Mouse (Mus musculus) stomach, postnatal 0 days (tissue): ENCODE results near the gene Stra6. TPM values are rescaled to one million over a fixed set of nuclear protein-coding genes. Genes with fewer than 3 reads are reported as not detected.
A peak's percentile ranks its signal among the peaks of the same experiment; 100 is the strongest.

Experiments used
- ATAC-seq: fragments of 200-750 bp; cut with Nextera tagmentation; 2 replicates; pipeline ENCODE4 v1.8.0; 2017; ENCODE audit not compliant: low FRiP score, low TSS enrichment
- DNase-seq: peaks from one replicate; pipeline ENCODE4 v3.0.0-alpha.2; 2016; ENCODE audit warnings: low spot score
- H3K27ac ChIP-seq: fragments of 300-500 bp; sonication (generic); replicated peaks from 2 replicates; pipeline ENCODE4 v1.5.1; 2014; ENCODE audit warnings: mild to moderate bottlenecking, control low read depth
- H3K27me3 ChIP-seq: fragments of 300-500 bp; sonication (generic); 2 replicates; pipeline ENCODE4 v1.6.1; 2014; ENCODE audit warnings: low read length; ENCODE audit not compliant: control insufficient read depth, insufficient read depth
- H3K36me3 ChIP-seq: fragments of 300-500 bp; sonication (generic); 2 replicates; pipeline ENCODE4 v1.6.1; 2014; ENCODE audit warnings: low read length, mixed read lengths; ENCODE audit not compliant: control insufficient read depth, insufficient read depth
- H3K4me1 ChIP-seq: fragments of 300-500 bp; sonication (generic); replicated peaks from 2 replicates; pipeline ENCODE4 v1.6.1; 2014; ENCODE audit warnings: antibody characterized with exemption; ENCODE audit not compliant: control insufficient read depth, insufficient read depth
- H3K4me2 ChIP-seq: fragments of 300-500 bp; sonication (generic); replicated peaks from 2 replicates; pipeline ENCODE4 v1.6.1; 2014; ENCODE audit warnings: low read depth, mild to moderate bottlenecking, control low read depth, moderate library complexity
- H3K4me3 ChIP-seq: fragments of 300-500 bp; sonication (generic); 2 replicates; pipeline ENCODE4 v1.5.1; 2014; ENCODE audit warnings: low read depth, low read length, control low read depth
- H3K9ac ChIP-seq: fragments of 300-500 bp; sonication (generic); 2 replicates; pipeline ENCODE4 v1.6.1; 2014; ENCODE audit warnings: mild to moderate bottlenecking, low read length, control low read depth, mixed read lengths
- H3K9me3 ChIP-seq: fragments of 300-500 bp; sonication (generic); 2 replicates; pipeline ENCODE4 v1.6.1; 2016; ENCODE audit warnings: low read length; ENCODE audit not compliant: control insufficient read depth
- CTCF ChIP-seq: IDR thresholded peaks from 2 replicates; pipeline ENCODE4 v1.5.1; 2016; ENCODE audit warnings: antibody characterized with exemption, low read depth, mild to moderate bottlenecking, moderate library complexity
- EP300 ChIP-seq: optimal IDR thresholded peaks from 2 replicates; pipeline ENCODE3; 2016; ENCODE audit warnings: antibody characterized with exemption
- WGBS: fragments of 180-500 bp; shearing (Covaris S2); extraction: QIAGEN DNeasy Blood & Tissue Kit; methylation state at CpG from one replicate; pipeline ENCODE4 v1.1.7; 2014; 5-methylcytosine and 5-hydroxymethylcytosine counted together
- polyA plus RNA-seq: library from polyadenylated mRNA; unstranded; fragments of >200 nt; fragmentation: Nextera tagmentation; extraction: Ambion mirVana; gene quantifications from 2 replicates; pipeline ENCODE4 v1.2.1, GENCODE M21; 2015

Stra6 gene
- polyA plus RNA-seq, 1 experiment from 2014 or later, result 0.18 TPM

DNA sequence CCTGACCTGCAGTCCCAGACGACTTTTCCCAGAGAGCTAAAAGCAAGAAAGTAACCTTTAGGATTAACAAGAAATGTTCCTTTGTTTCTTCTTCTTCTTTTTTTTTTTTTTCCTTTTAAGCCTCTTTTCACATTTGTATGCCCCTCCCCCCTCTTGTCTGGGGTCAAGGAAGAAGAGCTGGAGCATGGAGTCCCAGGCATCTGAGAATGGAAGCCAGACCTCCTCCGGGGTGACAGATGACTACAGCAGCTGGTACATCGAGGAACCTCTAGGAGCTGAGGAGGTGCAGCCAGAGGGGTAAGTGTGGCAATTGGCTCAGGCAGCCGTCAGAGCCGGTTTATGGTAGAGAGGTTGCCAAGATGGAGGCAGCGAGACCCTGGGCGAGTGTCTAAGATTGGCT, 71.3 kb downstream of the Stra6 start:
- Histone ChIP-seq H3K4me2 (no peak overlapping the region), H3K4me3 (no peak overlapping the region), H3K9ac (no peak overlapping the region), H3K27ac (no peak overlapping the region), H3K4me1 (0 out of 2 replicates have a peak, but pooled peaks cover 2% of the 10 kb centered on the region), H3K36me3 (no peaks in the 10 kb centered on the region), H3K27me3 (no peaks in the 10 kb centered on the region), H3K9me3 (no peaks in the 10 kb centered on the region)
- DNase-seq, result no peak
- ATAC-seq, result no peak
- WGBS, result 42% methylated on average over 7 of the region's 7 CpGs
- TF ChIP-seq EP300 (no peak), CTCF (no peak)

DNA sequence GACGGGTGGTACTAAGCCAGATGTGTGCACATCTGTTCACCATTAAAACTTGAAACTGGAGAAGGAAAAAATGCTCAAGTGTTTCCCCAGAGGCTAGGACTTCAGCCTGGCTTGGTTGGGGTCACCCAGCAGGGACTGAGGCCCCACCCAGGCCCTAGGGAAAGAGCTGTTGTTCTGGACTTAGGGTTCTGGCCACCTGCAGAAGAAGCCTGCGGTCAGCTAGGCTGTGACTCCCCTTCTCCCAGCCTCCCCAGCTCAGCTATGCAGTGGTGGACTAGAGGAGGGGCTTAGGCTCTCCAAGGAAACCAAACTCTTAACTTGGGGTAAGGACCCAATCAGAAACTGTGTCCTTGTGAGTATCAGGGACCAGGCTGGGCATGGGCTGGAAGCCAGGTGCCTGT, 72.3 kb downstream of the Stra6 start:
- DNase-seq (no peak), ATAC-seq (no peak)
- Histone ChIP-seq H3K9me3 (no peaks in the 10 kb centered on the region), H3K27ac (no peak overlapping the region), H3K4me1 (0 out of 2 replicates have a peak, but pooled peaks cover 4% of the 10 kb centered on the region), H3K27me3 (no peaks in the 10 kb centered on the region), H3K36me3 (no peaks in the 10 kb centered on the region), H3K4me2 (no peak overlapping the region), H3K9ac (no peak overlapping the region), H3K4me3 (no peak overlapping the region)
- whole genome bisulfite sequencing, result 18% methylated on average over 2 of the region's 2 CpGs
- TF ChIP-seq CTCF, result no peak
- no peak for TF ChIP-seq EP300

DNA sequence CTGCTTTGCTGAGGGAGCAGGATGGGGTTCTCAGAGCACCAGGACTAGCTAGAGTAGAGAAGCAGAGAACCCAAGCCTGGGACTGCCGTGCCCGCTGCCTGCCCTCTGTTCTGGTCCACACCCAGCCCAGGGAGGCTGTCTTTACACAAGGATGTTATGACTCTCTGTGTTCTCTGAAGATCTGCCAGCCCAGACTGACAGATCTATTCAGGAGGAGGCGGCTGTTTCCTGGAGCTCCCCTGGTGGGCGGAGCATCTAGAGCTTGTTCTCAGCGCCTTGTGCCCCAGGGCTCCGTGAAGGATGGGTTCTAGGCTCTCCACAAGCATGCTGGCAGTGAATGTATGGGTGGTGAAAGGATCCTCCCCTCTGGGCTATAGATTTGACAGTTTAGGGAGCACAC, 76.4 kb downstream of the Stra6 start:
- Histone ChIP-seq H3K36me3 (no peaks in the 10 kb centered on the region), H3K27ac (no peak overlapping the region), H3K9me3 (no peaks in the 10 kb centered on the region), H3K27me3 (no peaks in the 10 kb centered on the region), H3K4me3 (no peak overlapping the region), H3K9ac (no peak overlapping the region), H3K4me2 (no peak overlapping the region), H3K4me1 (peaks cover 2% of the 10 kb centered on the region; the same call in 1 of the 2 replicates)
- 27% methylated on average over 6 of the region's 6 CpGs for WGBS
- DNase-seq (peak; percentile 36), ATAC-seq (0 out of 2 replicates have a peak, but pooled peaks have one; percentile 39)
- TF ChIP-seq CTCF (peak; percentile 27; the same call in 1 of the 2 replicates), EP300 (no peak)

DNA sequence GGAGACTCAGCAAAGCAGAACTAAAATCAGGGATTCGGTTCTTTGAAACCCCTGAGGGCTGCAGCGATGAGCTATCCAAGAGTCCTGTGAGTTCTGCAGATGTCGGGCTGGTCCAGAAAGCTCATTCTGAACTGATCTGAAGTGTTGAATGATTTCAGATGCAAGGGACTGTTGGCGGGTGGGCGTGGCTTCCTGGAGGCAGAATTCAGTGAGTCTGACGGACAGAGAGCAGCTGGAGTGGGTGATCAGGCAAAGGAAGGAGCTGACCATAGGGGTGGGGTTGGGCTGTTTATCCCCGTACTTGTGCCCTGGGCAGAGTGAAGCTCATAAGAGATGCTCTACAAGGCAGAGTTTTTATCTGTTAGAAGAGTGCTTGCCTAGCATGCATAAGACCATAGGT, 79.8 kb downstream of the Stra6 start:
- H3K9me3 ChIP-seq, result no peaks in the 10 kb centered on the region
- peaks cover 2% of the 10 kb centered on the region; the same call in 1 of the 2 replicates for H3K4me1 ChIP-seq
- H3K9ac ChIP-seq, result no peak overlapping the region
- DNase-seq (no peak), ATAC-seq (no peak)
- no peak overlapping the region for H3K4me2 ChIP-seq
- no peak overlapping the region for H3K27ac ChIP-seq
- 28% methylated on average over 7 of the region's 7 CpGs for WGBS
- H3K36me3 ChIP-seq, result no peaks in the 10 kb centered on the region
- H3K4me3 ChIP-seq, result no peak overlapping the region
- TF ChIP-seq CTCF (no peak), EP300 (no peak)
- H3K27me3 ChIP-seq, result no peaks in the 10 kb centered on the region

DNA sequence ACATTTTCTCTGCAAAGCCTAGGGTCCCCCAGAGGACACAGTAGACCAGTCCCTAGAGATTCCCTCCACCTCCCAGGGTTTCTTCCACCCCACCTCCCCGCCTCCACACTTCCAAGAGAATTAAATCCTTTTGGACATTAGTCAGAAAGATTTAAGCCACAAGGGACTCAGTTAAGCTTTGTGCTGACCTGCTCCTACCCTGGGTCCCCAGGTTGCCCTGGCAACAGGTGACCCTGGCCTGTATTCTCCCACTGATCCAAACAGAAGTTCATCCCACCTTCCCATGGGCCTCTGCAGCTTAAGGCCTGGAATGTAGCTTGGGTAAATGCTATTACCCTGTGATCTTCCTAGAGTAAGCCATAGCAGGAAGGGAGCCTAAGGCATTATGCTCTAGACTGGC, 81.1 kb downstream of the Stra6 start:
- Histone ChIP-seq H3K9me3 (no peaks in the 10 kb centered on the region), H3K9ac (no peak overlapping the region), H3K4me2 (no peak overlapping the region), H3K4me1 (peaks cover 2% of the 10 kb centered on the region; the same call in 1 of the 2 replicates), H3K27me3 (no peaks in the 10 kb centered on the region), H3K27ac (no peak overlapping the region), H3K4me3 (no peak overlapping the region), H3K36me3 (no peaks in the 10 kb centered on the region)
- DNase-seq (no peak), ATAC-seq (0 out of 2 replicates have a peak, but pooled peaks have one; percentile 34)
- no peak for TF ChIP-seq CTCF
- no peak for TF ChIP-seq EP300
- 38% methylated on average over 1 of the region's 1 CpGs for WGBS

DNA sequence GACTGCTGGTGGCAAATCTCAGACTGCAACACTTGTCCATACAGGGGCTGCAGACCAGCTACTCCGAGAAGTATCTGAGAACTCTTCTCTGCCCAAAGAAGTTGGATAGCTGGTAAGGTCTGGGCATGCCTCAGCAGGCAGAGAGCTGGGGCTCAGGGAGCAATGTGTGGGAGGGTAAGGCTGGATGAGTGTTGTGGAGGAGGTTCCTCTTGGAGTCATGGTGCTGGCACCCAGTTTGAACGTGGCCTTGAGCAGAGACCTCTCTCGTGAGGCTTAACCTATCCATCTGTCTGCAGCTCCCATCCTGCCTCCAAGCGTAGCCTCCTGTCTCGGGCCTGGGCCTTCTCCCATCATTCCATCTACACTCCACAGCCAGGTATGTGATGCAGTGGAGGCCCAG, 81.8 kb downstream of the Stra6 start:
- TF ChIP-seq CTCF, result no peak
- ATAC-seq, result no peak
- WGBS, result 56% methylated on average over 5 of the region's 5 CpGs
- H3K4me1 ChIP-seq, result no peaks in the 10 kb centered on the region; the same call in 1 of the 2 replicates
- no peak overlapping the region for H3K27ac ChIP-seq
- DNase-seq, result no peak
- H3K9me3 ChIP-seq, result no peaks in the 10 kb centered on the region
- H3K36me3 ChIP-seq, result no peaks in the 10 kb centered on the region
- no peak overlapping the region for H3K9ac ChIP-seq
- no peak overlapping the region for H3K4me2 ChIP-seq
- H3K27me3 ChIP-seq, result no peaks in the 10 kb centered on the region
- H3K4me3 ChIP-seq, result no peak overlapping the region
